ENCODE assay signal across 19 mouse cellular contexts in genomic region chr9:50188576-50189070, GRCm38 (mm10).
DNase-seq lines count a peak whose midpoint lies in the region; ATAC-seq and TF ChIP-seq lines count a peak whose summit lies in the region.
"Had no signal": no experiment of that assay in that cellular context is flagged by ENCODE, and none has a peak within 500 bp of the region (broad histone marks: within the 10 kb centered on the region; RNA-seq: fewer than 3 reads in every experiment).

No protein-coding gene starts in this region.

- TF ChIP-seq POLR2A in lung, adult 2 months (IDR thresholded peaks at IDR 0.05; ENCODE audit: borderline replicate concordance, extremely low read depth, low read depth, low read length) = no peak

- TF ChIP-seq EP300 in stomach, postnatal 0 days (optimal IDR thresholded peaks at IDR 0.05) = no peak

- H3K9ac ChIP-seq in lung, embryonic 14.5 days = no peak overlapping the region
- H3K9ac ChIP-seq in stomach, postnatal 0 days (ENCODE audit: low read length) = no peak overlapping the region
- H3K9ac ChIP-seq: embryonic facial prominence, embryonic 15.5 days; hindbrain, embryonic 13.5 days; liver, embryonic 14.5 days; neural tube, embryonic 13.5 days had no signal

- no peak overlapping the region for H3K4me3 ChIP-seq in lung, embryonic 14.5 days (ENCODE audit: low read depth, low read length)
- H3K4me3 ChIP-seq in lung, adult 2 months (replicated peaks; ENCODE audit: extremely low read depth, low read depth, low read length) = no peak overlapping the region
- no peak overlapping the region for H3K4me3 ChIP-seq in stomach, postnatal 0 days (ENCODE audit: low read depth, low read length)
- H3K4me3 ChIP-seq: embryonic facial prominence, embryonic 15.5 days; heart, adult 2 months; hindbrain, embryonic 13.5 days; megakaryocyte, embryonic 14.5 days; neural tube, embryonic 13.5 days had no signal

- no peaks in the 10 kb centered on the region for H3K9me3 ChIP-seq in lung, embryonic 14.5 days (ENCODE audit: low read depth, low read length)
- H3K9me3 ChIP-seq in stomach, postnatal 0 days (ENCODE audit: control insufficient read depth, low read length) = no peaks in the 10 kb centered on the region
- H3K9me3 ChIP-seq: embryonic facial prominence, embryonic 15.5 days; hindbrain, embryonic 13.5 days; megakaryocyte, embryonic 14.5 days; neural tube, embryonic 13.5 days had no signal

- H3K36me3 ChIP-seq in lung, embryonic 14.5 days (ENCODE audit: insufficient read depth) = no peaks in the 10 kb centered on the region
- H3K36me3 ChIP-seq in stomach, postnatal 0 days (ENCODE audit: control insufficient read depth, insufficient read depth, low read length) = no peaks in the 10 kb centered on the region
- H3K36me3 ChIP-seq: embryonic facial prominence, embryonic 15.5 days; hindbrain, embryonic 13.5 days; neural tube, embryonic 13.5 days had no signal

- H3K27me3 ChIP-seq in lung, embryonic 14.5 days (ENCODE audit: insufficient read depth, low read length) = no peaks in the 10 kb centered on the region
- H3K27me3 ChIP-seq in stomach, postnatal 0 days (ENCODE audit: control insufficient read depth, insufficient read depth, low read length) = no peaks in the 10 kb centered on the region
- H3K27me3 ChIP-seq: embryonic facial prominence, embryonic 15.5 days; hindbrain, embryonic 13.5 days; megakaryocyte, embryonic 14.5 days; neural tube, embryonic 13.5 days had no signal

- peak; percentile 30 for DNase-seq in heart, adult 8-10 months (ENCODE audit: low spot score)
- DNase-seq in heart, postnatal 25 days (ENCODE audit: low spot score) = no peak
- DNase-seq in lung, embryonic 14.5 days = peak; percentile 86
- no peak for DNase-seq in lung, adult 2 months
- DNase-seq in lung, postnatal 14 days = peak; percentile 5
- DNase-seq in stomach, postnatal 0 days (ENCODE audit: low spot score) = no peak
- no peak for DNase-seq in thymus, adult 18-20 months
- no peak for DNase-seq in kidney, postnatal 4 days
- DNase-seq: B cell, adult 2 months; cerebellum, adult 18-20 months; kidney, adult 18-20 months; left cerebral cortex, postnatal 4 days; thymus, postnatal 36 days had no signal

- peak; percentile 46 for ATAC-seq in lung, embryonic 14.5 days (ENCODE audit: insufficient read depth)
- no peak for ATAC-seq in stomach, postnatal 0 days (ENCODE audit: low FRiP score, low TSS enrichment)

- intact Hi-C loops in heart, postnatal 25 days (cut with DNase I) = no loop called here

- H3K4me2 ChIP-seq in lung, embryonic 14.5 days = no peak overlapping the region
- no peak overlapping the region for H3K4me2 ChIP-seq in stomach, postnatal 0 days (replicated peaks; ENCODE audit: low read depth)
- H3K4me2 ChIP-seq: embryonic facial prominence, embryonic 15.5 days; hindbrain, embryonic 13.5 days; neural tube, embryonic 13.5 days had no signal

- no peak for TF ChIP-seq CTCF in lung, embryonic 14.5 days (IDR thresholded peaks at IDR 0.05; ENCODE audit: low read depth)
- TF ChIP-seq CTCF in lung, adult 2 months (IDR thresholded peaks at IDR 0.05; ENCODE audit: insufficient read depth, low read length) = no peak
- no peak for TF ChIP-seq CTCF in stomach, postnatal 0 days (IDR thresholded peaks at IDR 0.05; ENCODE audit: low read depth)

- 35% methylated on average over 6 of the region's 6 CpGs for WGBS in lung, embryonic 14.5 days
- 52% methylated on average over 6 of the region's 6 CpGs for WGBS in lung, adult 2 months
- 39% methylated on average over 6 of the region's 6 CpGs for WGBS in stomach, postnatal 0 days

- peak overlapping the region; percentile 42; the same call in 1 of the 2 replicates for H3K27ac ChIP-seq in lung, embryonic 14.5 days (ENCODE audit: low read depth)
- H3K27ac ChIP-seq in stomach, postnatal 0 days (replicated peaks) = peak overlapping the region; percentile 58; the same call in 1 of the 2 replicates
- H3K27ac ChIP-seq: embryonic facial prominence, embryonic 15.5 days; heart, adult 2 months; hindbrain, embryonic 13.5 days; liver, embryonic 14.5 days; neural tube, embryonic 13.5 days had no signal

- peaks cover 12% of the 10 kb centered on the region for H3K4me1 ChIP-seq in lung, embryonic 14.5 days (ENCODE audit: insufficient read depth)
- no peaks in the 10 kb centered on the region for H3K4me1 ChIP-seq in lung, adult 2 months (ENCODE audit: control insufficient read depth, insufficient read depth, low read length)
- no peaks in the 10 kb centered on the region for H3K4me1 ChIP-seq in stomach, postnatal 0 days (replicated peaks; ENCODE audit: control insufficient read depth, insufficient read depth)
- H3K4me1 ChIP-seq: embryonic facial prominence, embryonic 15.5 days; megakaryocyte, embryonic 14.5 days had no signal

Comparison
In these comparisons a context has a peak if more than half of its experiments do, and no peak if none do; other contexts are left out.
1. DNase-seq: peak in heart, adult 8-10 months (single experiment), lung, embryonic 14.5 days (single experiment) and lung, postnatal 14 days (single experiment); none in heart, postnatal 25 days (single experiment), lung, adult 2 months (single experiment), stomach, postnatal 0 days (single experiment), thymus, adult 18-20 months (0 of 2) and kidney, postnatal 4 days (0 of 2).